Mouse (Mus musculus) kidney, postnatal 0 days (tissue): ENCODE measurements around the gene Erbin. TPM values are rescaled to one million over a fixed set of nuclear protein-coding genes. Genes with fewer than 3 reads are reported as not detected.

Source experiments
- ATAC-seq: fragments of 200-750 bp; cut with Nextera tagmentation; replicated peaks from 2 replicates; pipeline ENCODE4 v1.8.0; 2017; ENCODE audit warnings: low read depth, moderate number of reproducible peaks, moderate TSS enrichment, moderate library complexity; ENCODE audit not compliant: low FRiP score
- DNase-seq: peaks from one replicate; pipeline ENCODE4 v3.0.0-alpha.2; 2016; ENCODE audit warnings: low spot score
- H3K27ac ChIP-seq: fragments of 300-500 bp; sonication (generic); 2 replicates; pipeline ENCODE4 v1.5.1; 2014; ENCODE audit warnings: mild to moderate bottlenecking
- H3K27me3 ChIP-seq: fragments of 300-500 bp; sonication (generic); 2 replicates; pipeline ENCODE4 v1.6.1; 2014; ENCODE audit warnings: low read length, mixed read lengths; ENCODE audit not compliant: insufficient read depth
- H3K36me3 ChIP-seq: fragments of 300-500 bp; sonication (generic); 2 replicates; pipeline ENCODE4 v1.6.1; 2014; ENCODE audit warnings: low read length, mixed read lengths; ENCODE audit not compliant: insufficient read depth
- H3K4me1 ChIP-seq: fragments of 300-500 bp; sonication (generic); replicated peaks from 2 replicates; pipeline ENCODE4 v1.6.1; 2014; ENCODE audit warnings: antibody characterized with exemption, low read length, mixed read lengths; ENCODE audit not compliant: insufficient read depth
- H3K4me2 ChIP-seq: fragments of 300-500 bp; sonication (generic); 2 replicates; pipeline ENCODE4 v1.6.1; 2014; ENCODE audit warnings: mild to moderate bottlenecking, low read length, moderate library complexity, mixed read lengths
- H3K4me3 ChIP-seq: fragments of 300-500 bp; sonication (generic); replicated peaks from 2 replicates; pipeline ENCODE4 v1.5.1; 2014; ENCODE audit warnings: low read depth, low read length
- H3K9ac ChIP-seq: fragments of 300-500 bp; sonication (generic); 2 replicates; pipeline ENCODE4 v1.6.1; 2014; ENCODE audit warnings: low read depth, low read length
- H3K9me3 ChIP-seq: fragments of 300-500 bp; sonication (generic); replicated peaks from 2 replicates; pipeline ENCODE4 v1.6.1; 2016; ENCODE audit warnings: low read length, inconsistent platforms, mixed read lengths
- CTCF ChIP-seq: IDR thresholded peaks from 2 replicates; pipeline ENCODE4 v1.5.1; 2016; ENCODE audit warnings: antibody characterized with exemption, low read depth, mild to moderate bottlenecking, moderate library complexity
- WGBS: fragments of 180-500 bp; shearing (Covaris S2); extraction: QIAGEN DNeasy Blood & Tissue Kit; methylation state at CpG from one replicate; pipeline ENCODE4 v1.1.7; 2014; 5-methylcytosine and 5-hydroxymethylcytosine counted together
- polyA plus RNA-seq: library from polyadenylated mRNA; unstranded; fragments of >200 nt; fragmentation: Nextera tagmentation; extraction: Ambion mirVana; gene quantifications from 2 replicates; pipeline ENCODE4 v1.2.1, GENCODE M21; 2015

Erbin gene
- polyA plus RNA-seq, 1 experiment from 2014 or later: 25.9 TPM

DNA sequence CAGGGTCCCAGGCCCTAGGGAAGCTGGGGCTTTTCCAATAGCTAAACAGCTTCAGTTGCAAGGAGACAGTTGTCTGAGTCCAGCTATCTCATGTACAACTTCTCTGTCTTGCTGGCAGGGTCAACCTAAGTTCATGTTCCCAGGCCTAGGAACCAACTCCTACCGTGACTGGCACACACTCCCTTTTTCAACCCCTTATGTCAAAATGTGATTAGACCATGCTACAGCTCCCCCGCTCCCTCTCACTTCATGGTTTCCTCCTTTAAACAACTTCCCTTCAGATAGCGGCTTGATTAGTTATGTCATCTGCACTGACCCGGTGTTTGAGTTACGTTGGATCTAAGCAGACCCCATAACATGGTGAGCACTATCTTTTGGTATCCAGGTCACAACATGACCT lies 112.8 kb downstream of the Erbin start:
- H3K36me3 ChIP-seq: 0 out of 2 replicates have a peak, but pooled peaks cover 1% of the 10 kb centered on the region
- H3K9me3 ChIP-seq: no peaks in the 10 kb centered on the region
- no peak overlapping the region for H3K27ac ChIP-seq
- no peaks in the 10 kb centered on the region for H3K4me1 ChIP-seq
- H3K27me3 ChIP-seq: no peaks in the 10 kb centered on the region
- H3K4me3 ChIP-seq: no peak overlapping the region
- no peak overlapping the region for H3K9ac ChIP-seq
- H3K4me2 ChIP-seq: no peak overlapping the region
- ATAC-seq: no peak
- no peak for DNase-seq
- WGBS: 62% methylated on average over 5 of the region's 5 CpGs
- TF ChIP-seq CTCF: no peak

DNA sequence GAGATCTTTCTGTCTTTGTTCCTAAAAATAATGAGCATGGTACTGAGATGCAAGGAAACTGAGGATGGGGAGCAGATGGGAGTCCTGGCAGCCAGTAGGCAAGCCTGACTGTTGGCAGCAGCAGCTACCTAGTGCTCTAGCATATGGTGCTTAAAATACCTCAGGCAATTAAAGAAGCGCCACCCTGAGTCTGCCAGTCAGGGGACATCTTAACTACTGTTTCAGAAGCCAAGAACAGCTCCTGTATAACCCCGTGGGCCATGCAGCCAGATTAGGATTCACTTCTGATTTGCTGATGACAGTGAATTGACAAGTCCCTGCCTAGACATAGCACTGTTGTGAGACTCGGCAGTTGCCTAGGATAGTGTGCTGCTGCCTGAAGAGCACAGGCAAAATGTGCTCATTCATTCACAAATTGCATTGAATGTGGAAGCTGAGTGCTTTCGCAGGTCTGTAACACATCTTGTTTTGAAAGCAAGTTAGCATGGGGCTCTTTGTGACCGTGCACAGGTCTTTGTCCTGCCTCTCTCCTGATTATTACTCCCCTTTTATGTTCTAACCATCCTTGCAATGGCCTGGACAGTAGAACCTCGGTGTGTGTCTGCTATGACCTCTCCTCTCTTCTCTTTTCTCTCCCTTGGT lies 114.0 kb downstream of the Erbin start:
- Histone ChIP-seq H3K36me3 (no peaks in the 10 kb centered on the region), H3K4me1 (no peaks in the 10 kb centered on the region), H3K4me3 (no peak overlapping the region), H3K9ac (no peak overlapping the region), H3K27ac (no peak overlapping the region), H3K4me2 (no peak overlapping the region), H3K27me3 (no peaks in the 10 kb centered on the region), H3K9me3 (no peaks in the 10 kb centered on the region)
- no peak for TF ChIP-seq CTCF
- WGBS: 53% methylated on average over 6 of the region's 6 CpGs
- DNase-seq: no peak
- ATAC-seq: no peak

DNA sequence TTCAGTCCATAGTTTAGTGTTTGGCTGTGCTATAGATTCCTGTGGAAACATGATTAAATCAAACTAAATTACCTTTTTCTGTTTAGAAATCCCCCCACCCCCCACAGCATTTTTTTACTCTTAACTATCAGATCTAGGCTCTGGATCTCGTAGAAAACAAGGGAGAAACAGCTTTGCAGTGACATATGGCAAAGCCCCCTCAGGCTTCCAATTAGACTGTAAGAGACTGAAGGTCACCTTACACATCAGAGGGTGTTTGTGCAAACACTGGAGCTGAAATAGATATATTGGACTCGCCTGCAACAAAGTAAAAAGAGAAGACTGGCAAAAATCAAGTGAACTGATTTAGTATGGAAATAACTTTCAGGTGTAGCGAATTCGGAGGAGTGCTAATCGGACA lies 116.6 kb downstream of the Erbin start:
- WGBS: 48% methylated on average over 5 of the region's 5 CpGs
- TF ChIP-seq CTCF: no peak
- Histone ChIP-seq H3K27ac (no peak overlapping the region), H3K4me2 (no peak overlapping the region), H3K4me3 (no peak overlapping the region), H3K4me1 (no peaks in the 10 kb centered on the region), H3K9ac (no peak overlapping the region), H3K27me3 (no peaks in the 10 kb centered on the region), H3K9me3 (no peaks in the 10 kb centered on the region), H3K36me3 (no peaks in the 10 kb centered on the region)
- no peak for DNase-seq
- ATAC-seq: no peak

DNA sequence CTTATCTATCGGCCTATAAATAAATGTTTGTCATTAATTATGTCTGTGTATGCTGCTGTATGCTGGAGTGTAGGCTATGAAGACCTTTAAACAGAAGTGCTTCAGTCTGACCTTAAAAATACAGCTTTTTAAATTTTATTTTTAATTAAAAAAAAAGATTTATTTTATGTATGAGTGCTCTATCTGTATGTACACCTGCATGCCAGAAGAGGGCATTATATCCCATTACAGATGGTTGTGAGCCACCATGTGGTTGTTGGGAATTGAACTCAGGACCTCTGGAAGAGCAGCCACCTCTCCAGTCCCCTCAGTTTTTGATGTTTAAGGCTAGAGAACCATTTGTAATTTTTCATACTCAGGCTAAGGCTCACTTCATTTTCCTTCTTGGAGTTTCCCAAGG lies 119.3 kb downstream of the Erbin start:
- no peak for TF ChIP-seq CTCF
- 94% methylated on average over 1 of the region's 1 CpGs for WGBS
- no peak overlapping the region for H3K4me3 ChIP-seq
- H3K9me3 ChIP-seq: no peaks in the 10 kb centered on the region
- no peak overlapping the region for H3K4me2 ChIP-seq
- no peaks in the 10 kb centered on the region for H3K36me3 ChIP-seq
- no peak overlapping the region for H3K9ac ChIP-seq
- H3K4me1 ChIP-seq: no peaks in the 10 kb centered on the region
- no peak for DNase-seq
- no peaks in the 10 kb centered on the region for H3K27me3 ChIP-seq
- H3K27ac ChIP-seq: no peak overlapping the region
- ATAC-seq: no peak

DNA sequence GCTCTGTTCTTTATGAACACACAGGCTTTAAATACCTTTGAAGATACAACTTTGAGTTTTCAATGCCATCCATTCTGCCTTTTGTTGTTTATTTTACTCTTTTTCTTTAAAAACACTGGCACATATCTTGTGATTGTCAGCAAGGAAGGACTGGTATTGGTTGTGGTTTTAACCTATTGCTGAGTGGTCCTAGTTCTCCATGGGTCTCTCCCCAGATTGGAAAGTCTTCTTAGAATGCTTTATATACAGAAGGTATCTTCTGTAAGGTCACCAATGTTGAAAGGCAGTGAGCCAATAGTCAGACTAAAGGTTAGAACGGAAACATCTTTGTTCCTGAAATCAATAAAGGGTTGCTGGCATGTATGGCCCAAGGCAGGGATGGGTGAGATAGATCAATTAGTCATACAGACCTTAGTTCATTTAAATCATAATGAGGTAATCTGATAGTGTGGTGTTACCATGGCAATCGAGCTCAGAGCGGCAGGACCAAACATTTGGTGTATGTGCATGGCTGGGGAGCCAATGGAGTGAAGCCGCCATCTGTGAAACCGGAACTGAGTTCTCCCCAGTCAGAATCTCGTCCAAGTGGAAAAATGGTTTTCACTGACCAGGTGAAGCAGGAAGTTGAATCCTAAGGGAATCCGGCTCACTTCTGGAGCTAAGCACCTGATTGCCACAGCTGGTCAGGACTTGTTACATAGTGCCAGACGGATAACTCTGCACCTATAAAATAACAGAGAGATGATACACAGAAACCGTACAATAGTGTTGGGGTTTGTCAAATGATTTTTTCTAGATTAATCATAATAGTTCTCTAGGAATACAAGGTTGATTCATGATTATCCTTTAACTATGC lies 125.4 kb downstream of the Erbin start:
- WGBS: 52% methylated on average over 9 of the region's 9 CpGs
- TF ChIP-seq CTCF: no peak

DNA sequence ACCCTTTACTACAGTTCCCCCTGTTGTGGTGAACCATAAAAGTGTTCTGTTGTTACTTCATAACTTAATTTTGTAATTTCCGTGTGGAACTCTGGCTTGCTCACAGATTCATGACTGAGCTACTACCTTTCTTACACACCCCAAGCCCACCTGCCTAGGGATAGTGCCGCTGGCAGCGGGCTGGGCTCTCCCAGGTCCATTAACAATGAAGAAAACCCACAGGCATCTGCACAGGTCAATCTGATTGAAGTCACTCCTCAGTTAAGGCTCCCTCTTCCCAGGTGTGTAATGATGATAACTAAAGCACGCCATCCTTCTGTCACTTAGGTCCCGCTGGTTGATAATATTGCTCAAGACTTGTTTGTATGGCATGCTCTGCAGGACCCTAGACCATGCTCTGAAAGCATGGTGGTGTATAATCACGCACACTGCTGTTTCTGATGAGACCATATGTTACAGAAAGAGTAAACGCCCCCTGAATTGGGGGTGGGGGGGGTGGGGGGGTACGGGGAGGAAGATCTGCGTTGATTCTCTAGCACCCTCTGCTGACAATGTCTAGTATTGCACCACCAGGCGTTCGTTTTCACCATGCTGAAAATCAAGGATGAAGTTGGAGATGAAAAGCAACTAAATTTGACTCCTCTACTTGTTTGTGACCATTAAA lies 140.3 kb downstream of the Erbin start:
- DNase-seq: peak; percentile 34
- whole genome bisulfite sequencing: 37% methylated on average over 11 of the region's 11 CpGs
- ATAC-seq: no peak
- no peak overlapping the region for H3K4me2 ChIP-seq
- no peak overlapping the region for H3K9ac ChIP-seq
- no peak overlapping the region for H3K27ac ChIP-seq
- H3K36me3 ChIP-seq: no peaks in the 10 kb centered on the region
- H3K4me3 ChIP-seq: no peak overlapping the region
- 0 out of 2 replicates have a peak, but pooled peaks cover under 1% of the 10 kb centered on the region for H3K4me1 ChIP-seq
- no peaks in the 10 kb centered on the region for H3K9me3 ChIP-seq
- peak; percentile 62 for TF ChIP-seq CTCF
- H3K27me3 ChIP-seq: no peaks in the 10 kb centered on the region

More for the DNA sequence above, 125.4 kb downstream of the Erbin start:
- Histone ChIP-seq H3K27me3 (no peaks in the 10 kb centered on the region), H3K4me2 (no peak overlapping the region), H3K36me3 (no peaks in the 10 kb centered on the region), H3K9me3 (no peaks in the 10 kb centered on the region), H3K27ac (no peak overlapping the region), H3K9ac (no peak overlapping the region), H3K4me3 (no peak overlapping the region), H3K4me1 (no peaks in the 10 kb centered on the region)
- DNase-seq (peak; percentile 35), ATAC-seq (peak; percentile 68)
